Mouse (Mus musculus) hindlimb bud, embryonic 11.5 days (tissue): ENCODE results near the gene H2-DMb2.

ENCODE experiments used
- DNase-seq: peaks from one replicate; pipeline ENCODE4 v3.0.0-alpha.2; 2012; ENCODE audit warnings: low read depth, low spot score; ENCODE audit errors: extremely low spot score

The H2-DMb2 gene

GRCm38 (mm10) chr17:34118113-34118872 is 24.8 kb upstream of the H2-DMb2 start:
- DNase-seq = no peak

GRCm38 (mm10) chr17:34118873-34119248 is 24.2 kb upstream of the H2-DMb2 start:
- no peak for DNase-seq

GRCm38 (mm10) chr17:34119249-34120179 is 23.6 kb upstream of the H2-DMb2 start, which contains the start of gene H2-DMa:
H2-DMa (plus strand) TSS chr17:34119541.
- peak; percentile 95 for DNase-seq

- no peak for DNase-seq
Observed at GRCm38 (mm10) chr17:34120180-34120723, 22.9 kb upstream of the H2-DMb2 start.

- no peak for DNase-seq
Observed at GRCm38 (mm10) chr17:34120814-34121171, 22.3 kb upstream of the H2-DMb2 start.

- no peak for DNase-seq
Observed at GRCm38 (mm10) chr17:34121172-34121878, 21.8 kb upstream of the H2-DMb2 start.

- DNase-seq = no peak
Observed at GRCm38 (mm10) chr17:34121879-34122187, 21.3 kb upstream of the H2-DMb2 start.

GRCm38 (mm10) chr17:34122188-34122984 is 20.7 kb upstream of the H2-DMb2 start, which contains the start of gene Brd2:
Brd2 (minus strand) TSS chr17:34122634.
- DNase-seq = no peak

GRCm38 (mm10) chr17:34123111-34123510 is 20.0 kb upstream of the H2-DMb2 start:
- no peak for DNase-seq

GRCm38 (mm10) chr17:34123518-34123917 is 19.6 kb upstream of the H2-DMb2 start:
- no peak for DNase-seq

- no peak for DNase-seq
Observed at GRCm38 (mm10) chr17:34124649-34125048, 18.5 kb upstream of the H2-DMb2 start.

GRCm38 (mm10) chr17:34126826-34127420 is 16.2 kb upstream of the H2-DMb2 start:
- DNase-seq = no peak

GRCm38 (mm10) chr17:34127475-34127874 is 15.6 kb upstream of the H2-DMb2 start:
- DNase-seq = no peak

GRCm38 (mm10) chr17:34128264-34128937 is 14.7 kb upstream of the H2-DMb2 start:
- no peak for DNase-seq

- DNase-seq = no peak
Observed at GRCm38 (mm10) chr17:34128944-34129791, 13.9 kb upstream of the H2-DMb2 start.

- no peak for DNase-seq
Observed at GRCm38 (mm10) chr17:34130073-34130947, 12.8 kb upstream of the H2-DMb2 start.

GRCm38 (mm10) chr17:34131911-34132310 is 11.2 kb upstream of the H2-DMb2 start:
- no peak for DNase-seq
